Comparison of ENCODE assay signal across 10 mouse cellular contexts in the genomic region with DNA sequence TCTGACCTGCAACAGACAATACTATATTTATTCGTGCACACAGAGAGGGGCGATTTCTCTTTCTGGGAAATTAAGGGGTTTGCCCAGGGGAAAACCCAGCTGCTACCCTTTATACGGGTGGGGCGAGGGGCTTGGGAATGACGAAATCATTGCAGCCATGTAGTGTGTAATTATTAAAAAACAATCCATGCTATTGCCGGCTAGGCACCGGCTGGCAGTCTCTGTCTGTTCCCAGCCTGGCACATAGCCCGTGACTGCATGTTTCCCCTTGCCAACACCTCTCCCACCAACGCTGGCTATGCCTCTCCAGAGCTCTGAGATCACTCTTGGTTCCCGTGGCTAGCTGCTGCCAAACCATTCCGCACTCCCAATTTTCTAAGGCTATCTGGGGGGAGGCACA. TPM values are rescaled to one million over a fixed set of nuclear protein-coding genes. Genes with fewer than 3 reads are reported as not detected.
DNase-seq lines count a peak whose midpoint lies in the region; ATAC-seq lines count a peak whose summit lies in the region.
"Had no signal": no experiment of that assay in that cellular context is flagged by ENCODE, and none has a peak within 500 bp of the region (broad histone marks: within the 10 kb centered on the region; RNA-seq: fewer than 3 reads in every experiment).

No protein-coding gene starts in this region.

- no peaks in the 10 kb centered on the region for H3K36me3 ChIP-seq in hindbrain, embryonic 14.5 days (replicated peaks; ENCODE audit: control insufficient read depth, insufficient read depth)
- H3K36me3 ChIP-seq in hindbrain, embryonic 11.5 days (ENCODE audit: control insufficient read depth, insufficient read depth, low read length) = no peaks in the 10 kb centered on the region
- no peaks in the 10 kb centered on the region for H3K36me3 ChIP-seq in forebrain, embryonic 16.5 days (ENCODE audit: control insufficient read depth, insufficient read depth)
- no peaks in the 10 kb centered on the region for H3K36me3 ChIP-seq in kidney, embryonic 14.5 days (ENCODE audit: control insufficient read depth, insufficient read depth, low read length)
- H3K36me3 ChIP-seq: lung, embryonic 15.5 days had no signal

- H3K4me2 ChIP-seq in hindbrain, embryonic 14.5 days (replicated peaks) = no peak overlapping the region
- no peak overlapping the region for H3K4me2 ChIP-seq in hindbrain, embryonic 11.5 days (replicated peaks; ENCODE audit: low read depth, low read length)
- H3K4me2 ChIP-seq in forebrain, embryonic 16.5 days (ENCODE audit: low read length) = no peak overlapping the region; the same call in 1 of the 2 replicates
- H3K4me2 ChIP-seq in kidney, embryonic 14.5 days (replicated peaks; ENCODE audit: low read depth, low read length) = no peak overlapping the region
- H3K4me2 ChIP-seq: lung, embryonic 15.5 days had no signal

- H3K4me1 ChIP-seq in hindbrain, embryonic 14.5 days (replicated peaks; ENCODE audit: control insufficient read depth, insufficient read depth, low read length) = no peaks in the 10 kb centered on the region
- no peaks in the 10 kb centered on the region for H3K4me1 ChIP-seq in hindbrain, embryonic 11.5 days (replicated peaks; ENCODE audit: control insufficient read depth, insufficient read depth, low read length)
- no peaks in the 10 kb centered on the region for H3K4me1 ChIP-seq in forebrain, embryonic 16.5 days (replicated peaks; ENCODE audit: control insufficient read depth, insufficient read depth, low read length)
- H3K4me1 ChIP-seq in kidney, embryonic 14.5 days (ENCODE audit: control insufficient read depth, insufficient read depth, low read length) = no peaks in the 10 kb centered on the region
- H3K4me1 ChIP-seq: lung, embryonic 15.5 days had no signal

- H3K9me3 ChIP-seq in hindbrain, embryonic 14.5 days (ENCODE audit: control insufficient read depth, low read length) = no peaks in the 10 kb centered on the region
- no peaks in the 10 kb centered on the region for H3K9me3 ChIP-seq in hindbrain, embryonic 11.5 days (ENCODE audit: control insufficient read depth, low read length)
- H3K9me3 ChIP-seq in forebrain, embryonic 16.5 days (ENCODE audit: control insufficient read depth, low read length) = no peaks in the 10 kb centered on the region
- H3K9me3 ChIP-seq in kidney, embryonic 14.5 days (ENCODE audit: control insufficient read depth, low read length) = no peaks in the 10 kb centered on the region
- H3K9me3 ChIP-seq: lung, embryonic 15.5 days had no signal

- no peak overlapping the region for H3K9ac ChIP-seq in hindbrain, embryonic 14.5 days
- H3K9ac ChIP-seq in hindbrain, embryonic 11.5 days (ENCODE audit: low read depth, low read length) = no peak overlapping the region
- H3K9ac ChIP-seq in forebrain, embryonic 16.5 days (replicated peaks; ENCODE audit: low read depth, low read length) = no peak overlapping the region
- H3K9ac ChIP-seq in kidney, embryonic 14.5 days (ENCODE audit: low read depth, low read length) = no peak overlapping the region
- H3K9ac ChIP-seq: lung, embryonic 15.5 days had no signal

- peak; percentile 88 to 91 for DNase-seq in cerebellum, postnatal 14 days
- no peak for DNase-seq in cerebellum, adult 8-10 months
- DNase-seq in hindbrain, embryonic 14.5 days (ENCODE audit: low spot score) = no peak
- no peak for DNase-seq in hindbrain, embryonic 11.5 days (ENCODE audit: low spot score)
- peak; percentile 72 to 79 for DNase-seq in layer of hippocampus, postnatal 14 days (ENCODE audit: low spot score in 2 of 2)
- DNase-seq: kidney, adult 9 months had no signal

- no peaks in the 10 kb centered on the region for H3K27me3 ChIP-seq in hindbrain, embryonic 14.5 days (ENCODE audit: control insufficient read depth, insufficient read depth, low read length)
- H3K27me3 ChIP-seq in hindbrain, embryonic 11.5 days (ENCODE audit: control insufficient read depth, insufficient read depth, low read length) = no peaks in the 10 kb centered on the region
- H3K27me3 ChIP-seq in forebrain, embryonic 16.5 days (replicated peaks; ENCODE audit: control insufficient read depth, insufficient read depth, low read length) = no peaks in the 10 kb centered on the region
- H3K27me3 ChIP-seq in kidney, embryonic 14.5 days (ENCODE audit: control insufficient read depth, insufficient read depth, low read length) = no peaks in the 10 kb centered on the region
- H3K27me3 ChIP-seq: lung, embryonic 15.5 days had no signal

- peak; percentile 70; the same call in 1 of the 2 replicates for ATAC-seq in hindbrain, embryonic 14.5 days (ENCODE audit: low FRiP score)
- ATAC-seq in hindbrain, embryonic 11.5 days (ENCODE audit: low FRiP score) = no peak
- peak; percentile 93 for ATAC-seq in forebrain, embryonic 16.5 days
- ATAC-seq in inflammation-experienced regulatory T-cells, adult 6 months = no peak
- no peak for ATAC-seq in kidney, embryonic 14.5 days (ENCODE audit: low FRiP score, low TSS enrichment)

- H3K27ac ChIP-seq in hindbrain, embryonic 14.5 days = no peak overlapping the region
- no peak overlapping the region for H3K27ac ChIP-seq in hindbrain, embryonic 11.5 days (ENCODE audit: low read depth, low read length)
- H3K27ac ChIP-seq in forebrain, embryonic 16.5 days (ENCODE audit: low read length) = no peak overlapping the region
- H3K27ac ChIP-seq in kidney, embryonic 14.5 days (ENCODE audit: low read depth, low read length) = no peak overlapping the region
- H3K27ac ChIP-seq: lung, embryonic 15.5 days had no signal

- no peak overlapping the region for H3K4me3 ChIP-seq in hindbrain, embryonic 14.5 days (replicated peaks; ENCODE audit: low read length)
- no peak overlapping the region for H3K4me3 ChIP-seq in hindbrain, embryonic 11.5 days (ENCODE audit: low read depth, low read length)
- H3K4me3 ChIP-seq in forebrain, embryonic 16.5 days (replicated peaks; ENCODE audit: low read length) = no peak overlapping the region
- H3K4me3 ChIP-seq in kidney, embryonic 14.5 days (ENCODE audit: low read length) = no peak overlapping the region
- H3K4me3 ChIP-seq: lung, embryonic 15.5 days had no signal

- WGBS in hindbrain, embryonic 14.5 days = 69% methylated on average over 11 of the region's 11 CpGs
- 88% methylated on average over 11 of the region's 11 CpGs for WGBS in hindbrain, embryonic 11.5 days
- WGBS in forebrain, embryonic 16.5 days = 65% methylated on average over 11 of the region's 11 CpGs
- 97% methylated on average over 11 of the region's 11 CpGs for whole genome bisulfite sequencing in kidney, embryonic 14.5 days

RNA-seq across cellular contexts. Expression of a gene that starts 15.6 kb away (rescaled TPM):
- 40.8 and 44.1 TPM in 2 replicates for polyA plus RNA-seq in hindbrain, embryonic 14.5 days (2014; fragmentation: Nextera tagmentation; extraction: Ambion mirVana)
- 94.8 and 98.9 TPM in 2 replicates for polyA plus RNA-seq in hindbrain, embryonic 11.5 days (2014; fragmentation: Nextera tagmentation; extraction: Ambion mirVana)
- polyA plus RNA-seq in forebrain, embryonic 16.5 days (2015; fragmentation: Nextera tagmentation; extraction: Ambion mirVana) = 38.6 and 42.3 TPM in 2 replicates
- 10 to 100 TPM; 38.4 to 39.4 TPM for total RNA-seq in layer of hippocampus, postnatal 14 days (2021)
- polyA plus RNA-seq in inflammation-experienced regulatory T-cells, adult 6 months (2017; shearing (Covaris generic)) = 1 to 10 TPM in 2 of 3 experiments, under 1 TPM in 1; 0.25 to 2.8 (median 2.2) TPM
- polyA plus RNA-seq in kidney, embryonic 14.5 days (2014; fragmentation: Nextera tagmentation; extraction: Ambion mirVana) = 116 and 125 TPM in 2 replicates

RNA-seq across cellular contexts. Expression of a gene that starts 39.5 kb away (rescaled TPM):
- 25.9 and 28.1 TPM in 2 replicates for polyA plus RNA-seq in hindbrain, embryonic 14.5 days (2014; fragmentation: Nextera tagmentation; extraction: Ambion mirVana)
- polyA plus RNA-seq in hindbrain, embryonic 11.5 days (2014; fragmentation: Nextera tagmentation; extraction: Ambion mirVana) = 38.3 and 40.7 TPM in 2 replicates
- 25.1 and 25.9 TPM in 2 replicates for polyA plus RNA-seq in forebrain, embryonic 16.5 days (2015; fragmentation: Nextera tagmentation; extraction: Ambion mirVana)
- total RNA-seq in layer of hippocampus, postnatal 14 days (2021) = 1 to 10 TPM; 8.3 to 8.8 TPM
- polyA plus RNA-seq in inflammation-experienced regulatory T-cells, adult 6 months (2017; shearing (Covaris generic)) = 10 to 100 TPM; 37.0 to 38.5 (median 37.3) TPM
- polyA plus RNA-seq in kidney, embryonic 14.5 days (2014; fragmentation: Nextera tagmentation; extraction: Ambion mirVana) = 43.2 and 61.8 TPM in 2 replicates

Comparison
In these comparisons a context has a peak if more than half of its experiments do, and no peak if none do; other contexts are left out.
1. DNase-seq: peak in cerebellum, postnatal 14 days (2 of 2) and layer of hippocampus, postnatal 14 days (2 of 2); none in cerebellum, adult 8-10 months (single experiment), hindbrain, embryonic 14.5 days (single experiment) and hindbrain, embryonic 11.5 days (single experiment).
2. ATAC-seq: peak in hindbrain, embryonic 14.5 days (single experiment) and forebrain, embryonic 16.5 days (single experiment); none in hindbrain, embryonic 11.5 days (single experiment), inflammation-experienced regulatory T-cells, adult 6 months (single experiment) and kidney, embryonic 14.5 days (single experiment).
3. RNA of a gene that starts 15.6 kb away (polyA plus RNA-seq): 116 to 125 TPM in kidney, embryonic 14.5 days, 94.8 to 98.9 TPM in hindbrain, embryonic 11.5 days, 40.8 to 44.1 TPM in hindbrain, embryonic 14.5 days and 38.6 to 42.3 TPM in forebrain, embryonic 16.5 days; 0.25 to 2.8 TPM in inflammation-experienced regulatory T-cells, adult 6 months; every median in the first group is over 10 times any median in the second.